Mouse (Mus musculus) hindlimb bud, embryonic 11.5 days (tissue): Measurements from ENCODE around the gene Gm8764.
"Not testable (repeated sequence)": the region's sequence is repeated elsewhere in the genome, so short reads cannot be mapped to it uniquely, and the experiment has no call there.

Experiments
- DNase-seq: peaks from one replicate; pipeline ENCODE4 v3.0.0-alpha.2; 2012; ENCODE audit warnings: low read depth, low spot score; ENCODE audit errors: extremely low spot score

The Gm8764 gene

DNA sequence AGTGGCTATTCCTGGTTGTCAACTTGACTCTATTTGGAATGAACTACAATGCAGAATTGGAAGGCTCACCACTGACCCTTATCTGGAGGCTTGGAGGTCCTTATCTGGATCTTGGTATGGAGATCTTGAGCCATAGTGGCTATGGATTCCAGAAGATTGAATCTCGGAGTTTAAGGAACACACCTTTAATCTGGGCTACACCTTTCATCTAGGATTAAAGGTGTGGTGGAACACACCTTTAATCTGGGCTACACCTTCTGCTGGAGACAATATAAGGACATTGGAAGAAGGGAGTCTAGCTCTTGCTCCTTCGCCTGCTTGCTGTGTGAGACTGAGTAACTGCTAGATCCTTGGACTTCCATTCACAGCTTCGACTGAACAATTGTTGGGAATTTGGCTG lies at the start of gene Gm8764:
Gm8764 (plus strand) TSS at position 301 of the 400 bp plus-strand sequence.
- not testable (repeated sequence) for DNase-seq

DNA sequence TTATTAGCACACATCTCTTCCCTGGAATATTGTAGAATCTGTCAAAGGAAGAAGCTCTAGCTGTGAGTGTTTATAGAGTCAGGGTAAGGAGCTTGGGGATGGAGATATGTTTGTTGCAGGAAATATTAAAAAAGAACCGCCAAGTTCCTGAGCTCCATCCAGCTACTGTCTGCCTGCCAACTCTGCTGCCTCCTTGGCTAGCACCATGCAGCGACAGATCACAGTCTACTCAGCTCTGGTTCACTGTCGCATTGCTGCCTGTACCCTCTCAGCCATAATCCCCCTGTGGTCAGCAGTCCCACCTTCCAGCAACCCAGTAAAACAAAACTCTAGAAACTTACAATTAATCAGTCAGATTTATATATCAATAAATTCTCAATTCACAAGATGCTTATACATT lies 49.8 kb upstream of the Gm8764 start:
- no peak for DNase-seq

DNA sequence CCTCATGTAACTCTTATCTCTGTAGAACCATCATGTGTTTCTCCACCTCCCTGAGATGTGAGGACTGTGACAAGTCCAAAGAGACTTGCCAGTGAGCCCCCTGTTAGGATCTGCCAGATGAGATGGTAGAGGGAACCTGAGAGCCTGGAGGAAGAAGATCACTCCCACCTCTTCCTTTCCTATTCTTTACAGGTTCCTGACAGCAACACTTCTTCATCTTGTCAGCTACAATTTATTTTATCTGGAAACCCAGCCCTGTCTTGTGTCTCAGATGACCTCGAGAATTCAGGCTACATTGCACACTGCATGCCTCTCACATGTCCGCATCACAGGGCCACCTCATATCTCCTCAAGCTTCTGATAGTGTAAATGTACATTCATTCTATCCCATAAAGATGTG lies 41.5 kb upstream of the Gm8764 start:
- no peak for DNase-seq

- DNase-seq: not testable (repeated sequence)
Measured at GRCm38 (mm10) chr10:104142687-104143086, 17.1 kb upstream of the Gm8764 start, which contains the start of gene Gm21293. TSS of gene Gm21293 (plus strand) at chr10:104142987.

DNA sequence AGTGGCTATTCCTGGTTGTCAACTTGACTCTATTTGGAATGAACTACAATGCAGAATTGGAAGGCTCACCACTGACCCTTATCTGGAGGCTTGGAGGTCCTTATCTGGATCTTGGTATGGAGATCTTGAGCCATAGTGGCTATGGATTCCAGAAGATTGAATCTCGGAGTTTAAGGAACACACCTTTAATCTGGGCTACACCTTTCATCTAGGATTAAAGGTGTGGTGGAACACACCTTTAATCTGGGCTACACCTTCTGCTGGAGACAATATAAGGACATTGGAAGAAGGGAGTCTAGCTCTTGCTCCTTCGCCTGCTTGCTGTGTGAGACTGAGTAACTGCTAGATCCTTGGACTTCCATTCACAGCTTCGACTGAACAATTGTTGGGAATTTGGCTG lies 8.6 kb upstream of the Gm8764 start, which contains the start of gene Gm6763:
Gm6763 (plus strand) TSS at position 301 of the 400 bp plus-strand sequence.
- DNase-seq: not testable (repeated sequence)

GRCm38 (mm10) chr10:104168215-104168614 lies 8.4 kb downstream of the Gm8764 start, which contains the start of gene Gm21304:
TSS of gene Gm21304 (plus strand) at chr10:104168515.
- not testable (repeated sequence) for DNase-seq

DNA sequence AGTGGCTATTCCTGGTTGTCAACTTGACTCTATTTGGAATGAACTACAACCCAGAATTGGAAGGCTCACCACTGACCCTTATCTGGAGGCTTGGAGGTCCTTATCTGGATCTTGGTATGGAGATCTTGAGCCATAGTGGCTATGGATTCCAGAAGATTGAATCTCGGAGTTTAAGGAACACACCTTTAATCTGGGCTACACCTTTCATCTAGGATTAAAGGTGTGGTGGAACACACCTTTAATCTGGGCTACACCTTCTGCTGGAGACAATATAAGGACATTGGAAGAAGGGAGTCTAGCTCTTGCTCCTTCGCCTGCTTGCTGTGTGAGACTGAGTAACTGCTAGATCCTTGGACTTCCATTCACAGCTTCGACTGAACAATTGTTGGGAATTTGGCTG lies 16.9 kb downstream of the Gm8764 start, which contains the start of gene Gm21312:
Gm21312 (plus strand) TSS at position 301 of the 400 bp plus-strand sequence.
- not testable (repeated sequence) for DNase-seq

GRCm38 (mm10) chr10:104185233-104185632 lies 25.4 kb downstream of the Gm8764 start, which contains the start of gene Gm20765:
TSS of gene Gm20765 (plus strand) at chr10:104185533.
- not testable (repeated sequence) for DNase-seq

- not testable (repeated sequence) for DNase-seq
Measured at GRCm38 (mm10) chr10:104193742-104194141, 33.9 kb downstream of the Gm8764 start, which contains the start of gene Gm4340. TSS of gene Gm4340 (plus strand) at chr10:104194042.

DNA sequence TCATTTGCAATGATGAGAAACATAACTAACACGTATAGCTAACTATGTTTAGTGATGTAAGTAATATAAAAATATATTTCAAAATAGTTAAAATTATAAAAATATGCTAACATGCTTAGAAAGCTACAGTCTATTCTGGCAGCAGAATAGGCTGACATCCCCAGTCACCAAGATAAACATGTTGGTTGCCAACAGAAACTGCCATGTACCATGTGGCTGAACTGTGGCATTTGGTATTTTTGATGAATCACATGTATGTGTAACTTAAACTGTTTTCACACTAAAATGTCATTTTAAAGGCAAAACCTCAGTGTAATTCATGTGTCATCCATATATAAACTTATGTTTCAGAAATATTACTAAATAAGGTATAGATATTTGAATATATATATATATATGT lies 49.8 kb downstream of the Gm8764 start:
- no peak for DNase-seq

- DNase-seq: no peak
Measured at GRCm38 (mm10) chr10:104210268-104210990, 50.6 kb downstream of the Gm8764 start.
